Mouse (Mus musculus) right cerebral cortex, postnatal 4 days (tissue): ENCODE results near the gene Col5a2.
"Not testable (repeated sequence)": the region's sequence is repeated elsewhere in the genome, so short reads cannot be mapped to it uniquely, and the experiment has no call there.

Experiments
- DNase-seq: peaks from one replicate; pipeline ENCODE4 v3.0.0-alpha.2; 2022

Col5a2 gene

GRCm38 (mm10) chr1:45502865-45503332, at the start of gene Col5a2:
TSS of gene Col5a2 (minus strand) at chr1:45503282.
- DNase-seq: peak; percentile 46

GRCm38 (mm10) chr1:45550531-45550930, 47.4 kb upstream of the Col5a2 start:
- DNase-seq: no peak

GRCm38 (mm10) chr1:45541888-45542287, 38.8 kb upstream of the Col5a2 start:
- DNase-seq: no peak

GRCm38 (mm10) chr1:45541161-45541560, 38.1 kb upstream of the Col5a2 start:
- DNase-seq: no peak

- no peak for DNase-seq
Measured at GRCm38 (mm10) chr1:45531486-45531885, 28.4 kb upstream of the Col5a2 start.

- DNase-seq: not testable (repeated sequence)
Measured at GRCm38 (mm10) chr1:45527476-45527875, 24.4 kb upstream of the Col5a2 start.

- no peak for DNase-seq
Measured at GRCm38 (mm10) chr1:45523601-45524000, 20.5 kb upstream of the Col5a2 start.

- DNase-seq: no peak
Measured at GRCm38 (mm10) chr1:45521486-45521885, 18.4 kb upstream of the Col5a2 start.

- DNase-seq: peak; percentile 4
Measured at GRCm38 (mm10) chr1:45502241-45502741, 791 bp downstream of the Col5a2 start.

GRCm38 (mm10) chr1:45501437-45501836, 1.6 kb downstream of the Col5a2 start:
- DNase-seq: no peak

GRCm38 (mm10) chr1:45500456-45500855, 2.6 kb downstream of the Col5a2 start:
- DNase-seq: no peak

GRCm38 (mm10) chr1:45495025-45495424, 8.1 kb downstream of the Col5a2 start:
- DNase-seq: no peak

GRCm38 (mm10) chr1:45492130-45492723, 10.9 kb downstream of the Col5a2 start:
- no peak for DNase-seq

GRCm38 (mm10) chr1:45490451-45490850, 12.6 kb downstream of the Col5a2 start:
- DNase-seq: no peak

- no peak for DNase-seq
Measured at GRCm38 (mm10) chr1:45488291-45488690, 14.8 kb downstream of the Col5a2 start.

GRCm38 (mm10) chr1:45483001-45483400, 20.1 kb downstream of the Col5a2 start:
- DNase-seq: no peak

- no peak for DNase-seq
Measured at GRCm38 (mm10) chr1:45481876-45482275, 21.2 kb downstream of the Col5a2 start.

GRCm38 (mm10) chr1:45479087-45479486, 24.0 kb downstream of the Col5a2 start:
- no peak for DNase-seq

GRCm38 (mm10) chr1:45472751-45473150, 30.3 kb downstream of the Col5a2 start:
- no peak for DNase-seq

- DNase-seq: no peak
Measured at GRCm38 (mm10) chr1:45460767-45461166, 42.3 kb downstream of the Col5a2 start.

- no peak for DNase-seq
Measured at GRCm38 (mm10) chr1:45455763-45456162, 47.3 kb downstream of the Col5a2 start.

GRCm38 (mm10) chr1:45448856-45449255, 54.2 kb downstream of the Col5a2 start:
- DNase-seq: no peak

- DNase-seq: no peak
Measured at GRCm38 (mm10) chr1:45431922-45432321, 71.2 kb downstream of the Col5a2 start.

- DNase-seq: no peak
Measured at GRCm38 (mm10) chr1:45430520-45430919, 72.6 kb downstream of the Col5a2 start.

- DNase-seq: not testable (repeated sequence)
Measured at GRCm38 (mm10) chr1:45429145-45429544, 73.9 kb downstream of the Col5a2 start.
